Mouse (Mus musculus) bone marrow, adult 2 months (tissue): ENCODE data around the gene Prr3.

Experiments
- CTCF ChIP-seq: fragments of 200-500 bp; IDR thresholded peaks from 2 replicates; pipeline ENCODE4 v1.5.1; 2011; ENCODE audit warnings: low read length, control low read depth; ENCODE audit not compliant: control insufficient read depth, insufficient read depth
- POLR2A ChIP-seq: fragments of 200-500 bp; IDR thresholded peaks from 2 replicates; pipeline ENCODE4 v1.6.1; 2011; ENCODE audit warnings: low read depth, mild to moderate bottlenecking, control low read depth, low read length, borderline replicate concordance; ENCODE audit not compliant: control insufficient read depth

DNA sequence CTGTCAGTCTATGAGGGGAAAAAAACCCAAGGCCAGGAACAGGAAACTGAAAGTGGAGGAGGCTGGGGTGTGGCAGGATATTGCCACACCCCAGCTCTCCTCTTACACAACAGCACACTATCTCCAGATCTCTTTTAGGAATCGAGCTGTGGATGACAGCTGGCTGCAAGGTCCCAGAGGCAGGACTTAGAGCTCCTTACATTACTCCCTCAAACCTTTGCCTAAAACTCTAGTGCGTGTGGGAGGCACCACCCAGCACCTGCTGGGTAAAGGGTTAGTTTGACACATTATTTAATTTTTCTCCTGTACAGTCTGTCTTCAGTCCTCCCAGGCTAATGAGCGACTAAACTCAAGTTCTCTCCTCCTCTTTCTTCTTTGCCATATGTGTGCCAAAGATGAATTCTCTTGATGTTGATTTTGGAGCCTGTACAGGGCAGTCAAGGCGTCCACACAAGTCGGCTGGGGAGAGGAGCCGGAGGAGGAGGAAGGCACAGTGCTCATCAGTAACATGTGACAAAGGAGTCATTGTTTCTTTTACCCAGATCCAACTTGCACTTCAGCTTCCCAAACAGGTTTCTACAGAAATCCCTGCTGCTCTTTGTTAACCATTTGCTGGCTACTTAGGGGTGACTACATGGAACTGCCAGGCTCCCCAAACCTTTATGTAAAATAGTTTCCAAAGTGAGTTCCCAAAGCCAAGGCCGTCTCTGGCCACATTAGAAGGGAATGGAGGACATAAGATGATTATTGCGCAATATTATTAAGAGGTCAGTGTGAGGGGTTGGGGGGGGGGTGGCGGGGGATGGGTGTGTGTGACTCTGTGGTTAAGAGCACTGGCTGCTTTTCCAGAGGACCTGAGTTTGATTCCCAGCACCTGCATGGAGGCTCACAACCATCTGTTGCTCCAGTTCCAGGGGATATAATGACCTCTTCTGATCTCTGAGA, 43.9 kb upstream of the Prr3 start:
- no peak for TF ChIP-seq CTCF
- TF ChIP-seq POLR2A: no peak
